Mouse (Mus musculus): ENCODE results near the gene Myh9.

- no peak for TF ChIP-seq ZNF384 (IDR thresholded peaks at IDR 0.05; ENCODE audit: low read depth, low read length)
- no peak for TF ChIP-seq MAFK (IDR thresholded peaks at IDR 0.05; ENCODE audit: insufficient read depth, low read depth, low read length)
- TF ChIP-seq CHD2 (IDR thresholded peaks at IDR 0.05; ENCODE audit: low read depth, low read length), result no peak
- TF ChIP-seq ZC3H11A (IDR thresholded peaks at IDR 0.05; ENCODE audit: borderline replicate concordance, low read depth, low read length), result no peak
- no peak for TF ChIP-seq HCFC1 (IDR thresholded peaks at IDR 0.05; ENCODE audit: borderline replicate concordance, insufficient read depth, low read length)
Measured at GRCm38 (mm10) chr15:77818556-77819158, 23.3 kb downstream of the Myh9 start.

Measured in ES-E14 (cell line).